Mouse (Mus musculus) heart, postnatal 25 days (tissue): ENCODE results near the gene Ctnna3. TPM values are rescaled to one million over a fixed set of nuclear protein-coding genes. Genes with fewer than 3 reads are reported as not detected.

Source experiments
- DNase-seq: peaks from one replicate; pipeline ENCODE4 v3.0.0; 2022; ENCODE audit warnings: low spot score
- intact Hi-C: fragments of 180-260 bp; cut with DNase I; formaldehyde crosslinking; loops from one replicate; pipeline ENCODE4 v1.15.1; 2025
- total RNA-seq, 2 experiments: library from RNA; stranded (reverse); gene quantifications; 2 replicates each; pipeline ENCODE4 v1.2.3; 2021

The Ctnna3 gene
- total RNA-seq, 2 experiments from 2014 or later, result 53.1 to 57.2 TPM

- intact Hi-C loops, result loop anchor here (1.0 kb wide), 1 partner anchor 19 kb away; no protein-coding TSS in a partner anchor
- DNase-seq, result peak; percentile 10
These were observed 46.3 kb downstream of the Ctnna3 start for GRCm38 (mm10) chr10:63476167-63476647.

- intact Hi-C loops, result no loop called here
- DNase-seq, result no peak
These were observed 49.0 kb downstream of the Ctnna3 start for GRCm38 (mm10) chr10:63478946-63479345.

- no peak for DNase-seq
- intact Hi-C loops, result no loop called here
These were observed 50.2 kb downstream of the Ctnna3 start for GRCm38 (mm10) chr10:63480066-63480465.

DNA sequence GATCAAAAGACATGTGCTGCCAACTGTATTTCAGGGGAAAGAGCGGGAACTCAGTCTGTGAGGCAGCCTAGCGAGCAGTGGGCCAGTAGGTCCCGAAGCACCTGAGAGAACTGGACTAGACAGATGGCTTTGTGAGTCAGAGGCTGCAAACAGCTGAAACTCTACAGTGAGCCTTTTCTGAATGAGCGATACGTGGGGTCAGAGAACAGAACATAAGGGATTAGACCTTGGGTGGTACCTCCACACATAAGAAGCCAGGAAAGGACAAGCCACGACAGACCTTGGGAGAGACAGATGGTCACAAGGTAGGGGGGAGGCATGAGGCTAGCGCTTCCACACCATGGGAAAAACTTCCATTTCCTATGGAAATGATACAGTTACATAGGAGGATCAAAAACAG is 58.4 kb downstream of the Ctnna3 start:
- no peak for DNase-seq
- intact Hi-C loops, result no loop called here

GRCm38 (mm10) chr10:63523956-63524355 is 94.1 kb downstream of the Ctnna3 start:
- DNase-seq, result no peak
- intact Hi-C loops, result no loop called here

DNA sequence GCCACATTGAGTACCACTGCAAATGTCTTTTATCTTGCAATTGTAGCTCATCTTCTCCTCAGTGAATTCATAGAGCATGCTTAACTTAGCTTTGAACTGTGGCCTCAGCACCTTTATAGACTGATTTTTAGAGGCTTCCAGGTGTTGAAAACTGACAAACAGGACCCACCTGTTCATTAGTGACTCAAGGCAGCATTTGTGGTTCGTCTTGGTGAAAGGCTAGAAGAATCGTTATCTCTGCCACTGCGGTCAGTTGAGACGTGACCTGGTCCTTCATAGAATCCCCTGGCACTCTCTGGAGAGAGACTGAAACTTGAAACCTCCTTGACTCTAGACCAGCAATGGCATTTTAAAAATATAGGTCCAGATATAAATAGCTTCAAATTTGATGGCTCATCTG is 96.1 kb downstream of the Ctnna3 start:
- intact Hi-C loops, result no loop called here

DNA sequence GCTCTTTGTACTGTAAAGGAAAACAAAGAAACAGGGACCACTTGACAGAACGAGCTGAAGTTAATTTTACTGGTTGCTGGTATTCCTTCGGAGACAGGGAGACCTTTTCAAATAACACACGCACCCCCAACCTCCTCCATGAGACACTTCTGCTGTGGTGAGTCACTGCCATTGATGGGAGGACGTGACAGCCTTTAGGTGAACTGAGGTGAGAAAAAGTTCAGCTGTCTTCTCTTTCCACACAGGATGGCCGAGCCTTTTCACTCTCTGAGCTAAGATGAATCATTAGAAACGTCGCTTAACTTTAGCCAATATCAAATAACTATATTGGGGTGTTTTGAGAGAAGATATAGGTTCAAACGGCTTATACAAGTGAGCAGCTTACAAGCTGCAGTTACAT is 102.5 kb downstream of the Ctnna3 start:
- no peak for DNase-seq
- intact Hi-C loops, result no loop called here

More for the DNA sequence above, 96.1 kb downstream of the Ctnna3 start:
- DNase-seq, result no peak

DNA sequence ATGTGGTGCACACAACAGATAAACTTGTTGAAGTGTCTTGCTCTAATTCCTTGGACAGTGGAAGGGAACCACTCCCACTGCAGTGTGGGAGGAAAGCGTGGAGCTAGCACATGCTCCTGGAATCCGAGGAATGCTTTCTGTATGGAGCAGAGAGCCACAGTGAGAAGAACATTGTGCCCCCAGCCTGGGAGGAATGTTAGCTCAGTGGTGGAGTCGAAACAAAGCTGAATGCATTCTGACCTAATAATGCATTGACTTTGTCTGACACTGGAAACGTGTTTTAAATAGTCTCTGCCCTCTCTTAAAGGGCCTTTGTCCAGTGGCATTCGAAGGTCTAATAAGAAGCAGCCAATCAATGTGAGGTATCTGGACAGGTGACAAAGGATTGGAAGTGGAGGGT is 111.9 kb downstream of the Ctnna3 start:
- intact Hi-C loops, result no loop called here
- DNase-seq, result no peak

- no peak for DNase-seq
- intact Hi-C loops, result no loop called here
These were observed 112.6 kb downstream of the Ctnna3 start for GRCm38 (mm10) chr10:63542493-63542892.

- intact Hi-C loops, result no loop called here
- DNase-seq, result no peak
These were observed 136.8 kb downstream of the Ctnna3 start for GRCm38 (mm10) chr10:63566691-63567090.

DNA sequence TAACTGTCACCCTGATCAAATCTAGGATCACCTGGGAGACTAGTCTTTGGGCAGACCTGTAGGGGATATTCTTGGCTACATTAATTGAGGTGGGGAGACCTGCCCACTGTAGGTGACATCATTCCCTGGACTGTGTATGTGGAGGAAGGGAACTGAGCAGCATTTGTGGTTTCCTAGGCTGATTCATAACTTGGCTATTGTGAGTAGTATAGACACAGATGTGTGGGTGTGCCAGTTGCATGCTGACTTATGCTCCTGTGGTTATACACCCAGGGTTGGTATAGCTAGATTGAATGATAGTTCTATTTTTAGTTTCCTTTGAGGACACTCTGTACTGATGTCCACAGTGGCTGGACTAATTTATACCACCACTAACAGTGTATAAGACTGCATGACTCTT is 141.7 kb downstream of the Ctnna3 start:
- intact Hi-C loops, result loop anchor here (5.0 kb wide), 1 partner anchor 149 kb away; the partner anchor contains the start of gene Gm7075
- no peak for DNase-seq

DNA sequence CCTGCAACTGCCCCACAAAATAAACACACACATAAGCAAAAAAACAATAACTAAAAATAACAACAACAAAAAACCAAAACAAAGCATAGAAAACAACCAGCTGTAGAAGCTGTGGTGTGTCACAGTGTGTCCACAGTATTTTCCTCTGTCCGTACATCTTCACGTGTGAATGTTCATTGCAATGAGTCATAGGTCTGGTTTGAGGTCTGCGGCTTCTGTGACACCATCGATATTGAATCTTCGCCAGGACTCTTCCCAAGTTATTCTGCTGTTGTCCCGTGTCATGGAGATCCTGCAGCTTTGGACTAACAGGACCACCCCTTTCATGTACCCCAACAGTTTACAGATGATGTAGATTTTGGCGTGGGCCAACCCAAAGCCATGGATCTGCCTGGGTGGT is 143.0 kb downstream of the Ctnna3 start:
- DNase-seq, result no peak
- intact Hi-C loops, result loop anchor here (5.0 kb wide), 1 partner anchor 151 kb away; the partner anchor contains the start of gene Gm7075

- no peak for DNase-seq
- intact Hi-C loops, result loop anchor here (5.0 kb wide), 1 partner anchor 152 kb away; the partner anchor contains the start of gene Gm7075
These were observed 144.3 kb downstream of the Ctnna3 start for GRCm38 (mm10) chr10:63574100-63574609.

- DNase-seq, result peak; percentile 26
- intact Hi-C loops, result loop anchor here (10.0 kb wide), 2 partner anchors 502 to 692 kb away; no protein-coding TSS in a partner anchor
These were observed 152.7 kb downstream of the Ctnna3 start for GRCm38 (mm10) chr10:63582608-63583007.

DNA sequence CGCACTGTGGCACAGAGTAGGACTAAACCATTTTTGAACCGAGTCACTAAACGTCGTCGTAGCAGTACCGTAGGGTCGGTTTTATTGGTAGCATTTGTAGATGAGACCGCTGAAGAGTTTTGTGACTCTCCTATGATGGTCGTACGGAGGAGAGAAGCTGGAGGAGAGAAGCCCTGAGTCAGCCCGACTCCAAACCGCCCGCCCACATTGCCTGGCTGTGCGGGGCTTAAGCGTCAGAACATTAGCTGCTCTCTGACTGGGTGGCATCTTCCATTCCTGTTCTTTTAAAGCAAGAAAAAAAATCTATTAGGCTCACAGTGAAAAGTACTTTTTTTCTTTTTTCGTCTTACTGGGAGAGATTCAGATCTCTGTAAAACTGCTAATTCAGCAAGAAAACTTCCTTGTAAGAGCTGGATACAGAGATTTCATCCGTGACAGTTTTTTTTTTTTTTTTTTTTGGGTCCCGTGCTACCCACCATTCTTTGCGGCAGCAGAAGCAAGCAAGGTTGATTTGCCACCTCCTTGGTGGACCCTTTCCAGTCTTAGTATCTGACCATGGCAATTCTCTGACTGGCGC is 154.0 kb downstream of the Ctnna3 start:
- intact Hi-C loops, result loop anchor here (10.0 kb wide), 2 partner anchors 501 to 691 kb away; no protein-coding TSS in a partner anchor
- DNase-seq, result no peak

DNA sequence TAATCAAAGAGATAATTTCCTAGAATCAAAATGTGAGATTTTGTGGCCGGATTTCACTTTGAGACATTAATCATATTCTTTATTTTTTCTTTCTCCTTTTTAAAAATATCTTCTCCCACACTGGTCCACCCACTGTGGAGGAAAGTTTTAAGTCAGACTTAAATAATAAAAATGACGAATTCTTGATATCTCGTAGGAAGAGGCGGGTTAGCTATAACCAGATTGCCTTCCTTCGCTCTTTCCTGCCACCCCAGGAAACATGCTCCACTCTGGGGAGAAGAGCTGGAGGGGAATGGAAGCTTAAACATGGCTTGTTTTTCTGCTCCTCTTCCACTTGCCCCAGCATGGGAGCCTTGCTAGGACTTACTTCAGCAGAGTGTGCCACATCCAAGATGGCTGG is 169.5 kb downstream of the Ctnna3 start:
- no peak for DNase-seq
- intact Hi-C loops, result no loop called here

GRCm38 (mm10) chr10:63601206-63601605 is 171.3 kb downstream of the Ctnna3 start:
- intact Hi-C loops, result no loop called here
- no peak for DNase-seq

DNA sequence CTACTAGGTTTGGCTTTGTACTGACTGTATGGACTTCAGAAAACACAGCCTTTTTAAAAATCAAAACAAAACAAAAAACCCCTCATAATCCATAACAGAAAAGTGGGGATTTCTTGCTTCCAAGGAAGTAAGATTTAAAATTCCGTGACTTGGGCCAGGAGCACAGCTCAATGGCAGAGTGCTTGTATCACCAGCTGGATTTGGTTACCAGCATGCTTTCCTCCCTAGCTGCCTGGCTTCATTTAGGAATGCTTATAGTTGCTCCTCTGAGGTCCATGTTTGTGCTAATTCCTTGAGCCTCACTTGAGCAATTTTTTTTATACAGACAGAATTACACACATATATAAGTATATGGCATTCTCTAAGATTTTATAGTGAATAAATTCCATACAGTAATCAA is 198.6 kb downstream of the Ctnna3 start:
- no peak for DNase-seq
- intact Hi-C loops, result no loop called here

GRCm38 (mm10) chr10:63633915-63634314 is 204.0 kb downstream of the Ctnna3 start:
- DNase-seq, result no peak
- intact Hi-C loops, result no loop called here

- intact Hi-C loops, result no loop called here
- no peak for DNase-seq
These were observed 208.1 kb downstream of the Ctnna3 start for GRCm38 (mm10) chr10:63637987-63638386.

- no peak for DNase-seq
- intact Hi-C loops, result no loop called here
These were observed 217.4 kb downstream of the Ctnna3 start for GRCm38 (mm10) chr10:63647300-63647699.

- intact Hi-C loops, result no loop called here
- DNase-seq, result no peak
These were observed 220.4 kb downstream of the Ctnna3 start for GRCm38 (mm10) chr10:63650307-63650706.
